Mouse (Mus musculus): ENCODE results near the gene Clstn1. TPM values are rescaled to one million over a fixed set of nuclear protein-coding genes. Genes with fewer than 3 reads are reported as not detected.

The Clstn1 gene
- total RNA-seq, 2 experiments from 2014 or later, result 23.6 to 28.3 TPM

DNA sequence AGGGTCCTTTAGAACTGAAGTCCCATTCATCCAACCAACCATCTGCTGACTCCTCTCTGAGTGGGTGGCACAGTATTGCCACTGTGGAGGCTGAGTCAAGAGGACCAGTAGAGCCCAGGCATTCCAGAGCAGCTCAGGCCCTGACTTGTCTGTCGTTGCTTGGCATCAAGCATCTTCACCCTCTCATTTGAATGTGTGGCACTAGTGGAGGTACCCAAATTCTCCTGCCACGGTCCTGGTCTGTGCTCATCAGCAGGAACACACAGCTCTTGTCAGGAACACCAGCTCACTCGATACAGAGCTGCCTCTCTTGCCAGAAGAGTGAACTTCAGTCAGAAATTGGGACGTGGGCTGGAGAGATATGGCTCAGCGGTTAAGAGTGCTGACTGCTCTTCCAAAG lies 37.4 kb downstream of the Clstn1 start:
- intact Hi-C loops (cut with DNase I), result no loop called here
- no peak for DNase-seq

DNA sequence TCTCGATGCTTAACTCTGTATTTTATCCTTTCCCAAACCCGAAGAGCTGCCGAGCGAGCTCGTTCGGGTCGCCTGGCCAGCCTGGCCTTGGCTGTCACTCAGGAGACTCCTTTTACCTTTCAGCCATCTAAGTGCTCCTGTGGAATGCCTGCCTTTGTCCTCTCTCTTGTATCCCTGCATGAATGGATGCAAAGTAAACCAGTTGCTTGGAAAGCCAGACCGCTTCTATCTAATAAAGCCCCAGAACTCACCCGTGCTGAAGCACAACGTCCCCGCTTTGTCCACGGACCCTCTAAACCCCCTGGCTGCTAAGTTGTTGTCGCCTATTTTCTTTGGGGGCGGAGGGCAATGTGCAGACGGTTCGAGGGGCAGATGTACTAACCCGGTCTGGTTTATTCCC lies 40.5 kb downstream of the Clstn1 start:
- no peak for DNase-seq
- intact Hi-C loops (cut with DNase I), result no loop called here

DNA sequence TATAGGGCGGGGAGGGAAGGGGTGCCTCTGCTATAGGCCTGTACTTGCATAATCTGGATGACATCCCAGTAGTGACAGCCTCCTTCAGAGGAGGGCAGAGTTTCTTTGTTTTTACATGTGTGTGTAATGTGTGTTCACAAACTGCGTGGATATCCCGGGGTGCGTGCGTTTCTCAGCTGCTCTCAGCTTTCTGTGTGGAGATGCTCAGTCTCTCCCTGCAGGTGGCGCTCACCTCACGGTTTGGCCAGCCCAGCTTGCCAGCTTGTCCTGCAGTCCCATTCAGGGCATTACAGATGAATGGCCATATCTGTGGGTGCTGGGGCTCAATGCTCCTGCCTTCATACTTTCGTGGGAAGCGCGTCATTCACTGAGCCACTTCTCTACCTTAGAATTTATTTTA lies 42.1 kb downstream of the Clstn1 start:
- intact Hi-C loops (cut with DNase I), result no loop called here
- DNase-seq, result peak in 1 of 2 experiments; percentile 48

DNA sequence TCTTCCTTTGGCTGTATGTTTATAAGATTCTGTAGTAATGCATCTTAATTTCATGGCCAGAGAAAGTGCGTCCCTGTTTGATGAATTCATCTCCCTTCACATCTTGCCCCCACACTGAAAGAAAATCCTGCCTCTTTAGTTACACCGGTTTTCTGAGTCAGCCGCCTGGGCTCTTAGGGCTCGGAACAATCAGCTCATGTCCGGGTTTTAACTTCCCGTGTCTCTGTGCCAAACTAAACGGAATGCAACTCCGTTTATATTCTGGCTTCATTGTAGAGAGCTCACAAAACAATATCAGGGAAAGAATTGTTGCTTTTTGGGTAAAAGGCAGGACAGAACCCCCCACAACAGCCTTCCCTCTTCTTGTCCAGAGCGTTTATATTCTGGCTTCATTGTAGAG lies 42.5 kb downstream of the Clstn1 start:
- DNase-seq, result no peak
- intact Hi-C loops (cut with DNase I), result no loop called here

DNA sequence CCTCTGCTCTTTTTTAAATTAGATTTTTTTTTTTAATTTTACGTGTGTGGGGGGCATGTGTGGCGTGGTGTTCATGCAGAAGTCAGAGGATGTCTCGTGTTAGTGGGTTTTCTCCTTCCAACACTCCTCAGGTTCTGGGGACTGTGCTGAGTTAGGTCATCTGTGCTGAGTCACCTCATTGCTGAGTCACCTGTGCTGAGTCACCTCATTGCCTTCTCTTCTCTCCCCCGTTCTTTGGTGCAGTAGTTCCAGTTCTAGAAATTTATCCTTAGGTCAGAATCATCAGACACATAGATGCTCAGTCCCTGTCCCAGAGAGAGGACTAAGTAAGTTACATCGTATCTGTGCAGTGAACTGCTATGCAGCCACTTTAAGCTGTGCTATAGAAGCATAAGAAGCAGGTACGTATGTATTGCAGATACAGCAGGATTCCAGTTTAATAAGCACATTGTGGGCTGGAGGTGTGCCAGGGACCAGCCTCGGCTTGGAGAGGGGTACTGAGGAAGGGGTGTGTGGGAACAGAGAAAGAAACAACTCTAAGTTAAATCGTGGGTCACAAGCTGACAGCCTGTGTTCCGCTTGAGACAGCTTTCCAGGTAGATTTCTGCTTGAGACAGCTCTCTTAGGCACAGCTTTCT lies 46.5 kb downstream of the Clstn1 start:
- intact Hi-C loops (cut with DNase I), result no loop called here

DNA sequence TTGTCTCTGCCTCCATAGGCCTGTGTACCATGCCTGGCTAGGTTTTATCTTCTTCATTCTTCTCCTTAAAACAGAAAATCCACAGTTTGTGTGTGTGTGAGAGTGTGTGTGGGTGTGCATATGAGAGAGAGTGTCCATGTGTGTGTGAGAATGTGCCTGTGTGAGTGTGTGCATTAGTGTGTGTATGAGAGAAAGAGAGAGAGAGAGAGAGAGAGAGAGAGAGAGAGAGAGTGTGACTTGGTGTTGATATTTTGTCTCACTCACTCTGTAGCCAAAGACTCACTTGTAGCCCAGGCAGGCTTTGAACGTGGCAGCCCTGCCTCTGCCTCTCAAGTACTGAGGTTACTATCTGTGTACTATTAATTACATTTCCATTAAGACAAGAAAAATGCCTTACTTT lies 47.9 kb downstream of the Clstn1 start:
- intact Hi-C loops (cut with DNase I), result no loop called here
- no peak for DNase-seq

More for the DNA sequence above, 46.5 kb downstream of the Clstn1 start:
- DNase-seq, result no peak

DNA sequence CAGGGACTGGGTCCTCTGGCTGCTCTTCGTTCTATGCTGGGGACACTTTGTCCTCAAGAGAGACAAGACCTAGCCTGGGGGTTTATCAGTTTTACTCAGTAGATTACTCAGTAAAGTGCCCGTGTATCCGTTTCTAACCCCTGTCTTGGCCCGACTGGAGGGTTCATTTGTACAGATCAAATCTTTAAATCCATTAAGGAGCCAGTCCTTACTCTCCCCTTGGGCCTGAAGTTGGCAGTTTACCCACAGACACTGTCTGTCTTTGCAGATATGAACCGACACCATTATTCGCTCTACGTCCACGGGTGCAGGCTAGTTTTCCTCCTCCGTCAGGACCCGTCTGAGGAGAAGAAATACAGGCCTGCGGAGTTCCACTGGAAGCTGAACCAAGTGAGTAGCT lies 48.7 kb downstream of the Clstn1 start:
- DNase-seq, result no peak
- intact Hi-C loops (cut with DNase I), result no loop called here

DNA sequence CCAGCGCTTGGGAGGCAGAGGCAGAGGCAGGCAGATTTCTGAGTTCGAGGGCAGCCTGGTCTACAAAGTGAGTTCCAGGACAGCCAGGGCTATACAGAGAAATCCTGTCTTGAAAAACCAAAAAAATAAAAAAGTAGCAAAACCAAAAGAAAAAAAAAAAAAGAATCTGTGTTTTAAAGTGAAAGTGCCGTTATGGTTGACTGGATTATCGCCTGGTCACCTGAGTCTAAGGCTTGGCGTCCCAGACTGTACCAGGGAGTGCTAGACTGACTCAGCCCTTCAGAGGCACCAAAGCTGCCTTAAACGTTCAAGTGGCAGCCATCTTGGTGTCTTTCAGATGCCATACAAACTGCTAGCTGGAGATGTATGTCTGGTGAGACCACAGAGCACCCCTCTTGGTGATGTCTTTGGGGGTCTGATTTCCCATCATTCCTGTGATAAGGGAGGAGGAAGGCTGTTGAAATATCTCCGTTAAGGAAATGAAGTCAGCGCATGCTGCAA lies 49.7 kb downstream of the Clstn1 start:
- intact Hi-C loops (cut with DNase I), result no loop called here
- no peak for DNase-seq

DNA sequence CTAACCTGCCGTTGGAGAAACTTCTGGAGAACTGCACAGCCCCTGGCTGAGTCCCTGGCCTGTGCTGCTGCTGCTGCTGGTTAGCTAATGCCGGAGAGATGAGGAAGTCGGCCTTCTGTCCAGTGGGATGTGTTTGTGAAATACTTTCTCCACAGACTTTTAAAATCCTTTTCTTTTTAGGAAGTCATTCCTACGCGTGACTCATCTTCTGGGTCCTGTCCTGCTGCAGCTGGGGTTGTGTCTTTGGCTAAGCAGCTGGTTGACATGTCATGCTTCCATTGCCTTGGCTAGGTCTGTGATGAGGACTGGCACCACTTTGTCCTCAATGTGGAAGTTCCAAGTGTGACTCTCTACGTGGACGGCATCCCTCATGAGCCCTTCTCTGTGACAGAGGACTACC lies 51.7 kb downstream of the Clstn1 start:
- no peak for DNase-seq
- intact Hi-C loops (cut with DNase I), result no loop called here

DNA sequence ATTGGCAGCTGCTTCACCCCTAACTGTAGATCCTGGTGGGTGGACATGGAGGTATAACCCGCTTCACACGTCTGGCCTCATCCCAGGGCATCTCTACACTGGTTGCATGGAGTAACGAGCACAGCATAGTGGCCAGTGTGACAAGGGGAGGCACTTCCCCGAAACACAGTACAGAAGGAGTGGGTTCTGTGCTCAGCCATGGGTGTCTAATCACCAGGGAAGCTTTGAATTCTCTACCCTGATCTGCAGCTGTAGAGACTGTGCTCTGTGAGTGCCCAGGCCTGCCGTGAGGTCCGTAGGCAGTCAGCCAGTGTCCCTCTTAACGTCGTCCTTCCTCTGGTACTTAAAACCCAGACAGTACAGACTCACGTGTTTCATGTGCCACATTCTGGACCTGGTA lies 54.6 kb downstream of the Clstn1 start:
- DNase-seq, result no peak
- intact Hi-C loops (cut with DNase I), result no loop called here

DNA sequence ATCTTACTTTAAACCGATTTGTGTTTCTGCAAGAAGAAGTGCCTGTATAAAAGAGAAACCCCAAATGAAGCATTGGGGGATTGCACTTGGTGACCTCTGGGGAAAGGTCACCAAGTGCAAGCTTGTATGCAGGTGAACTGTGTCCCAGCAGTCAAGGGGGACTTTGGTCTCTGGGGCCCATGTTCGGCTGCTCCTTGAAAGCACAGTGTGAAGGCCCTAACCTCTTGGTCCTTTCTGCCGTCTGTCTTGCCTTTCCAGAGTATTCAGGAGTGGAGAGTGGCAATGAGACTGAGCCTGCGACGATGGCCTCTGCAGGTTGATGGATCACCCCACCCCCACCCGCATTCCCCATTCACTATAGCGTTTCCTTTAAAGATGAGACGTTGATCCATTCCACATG lies 55.1 kb downstream of the Clstn1 start:
- no peak for DNase-seq
- intact Hi-C loops (cut with DNase I), result no loop called here

DNA sequence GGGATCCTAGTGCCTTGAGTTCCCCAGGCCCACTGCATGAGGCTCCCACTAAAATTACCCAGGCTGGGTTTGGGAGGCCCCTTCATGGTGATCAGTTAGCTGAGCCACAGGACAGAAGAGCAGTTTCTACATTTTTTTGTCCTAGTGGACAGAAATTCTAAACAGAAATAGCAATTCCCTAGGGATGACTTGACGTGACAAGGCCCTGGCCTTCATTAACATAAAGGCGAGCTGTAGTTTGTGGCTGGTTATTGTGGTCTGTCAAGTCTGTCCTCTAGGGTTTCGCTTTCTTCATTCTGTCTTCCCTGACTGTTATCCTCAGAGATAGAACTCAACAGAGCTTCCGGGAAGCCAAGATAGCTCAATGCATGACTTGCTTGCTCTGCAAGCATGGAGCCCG lies 55.7 kb downstream of the Clstn1 start:
- no peak for DNase-seq
- intact Hi-C loops (cut with DNase I), result no loop called here

DNA sequence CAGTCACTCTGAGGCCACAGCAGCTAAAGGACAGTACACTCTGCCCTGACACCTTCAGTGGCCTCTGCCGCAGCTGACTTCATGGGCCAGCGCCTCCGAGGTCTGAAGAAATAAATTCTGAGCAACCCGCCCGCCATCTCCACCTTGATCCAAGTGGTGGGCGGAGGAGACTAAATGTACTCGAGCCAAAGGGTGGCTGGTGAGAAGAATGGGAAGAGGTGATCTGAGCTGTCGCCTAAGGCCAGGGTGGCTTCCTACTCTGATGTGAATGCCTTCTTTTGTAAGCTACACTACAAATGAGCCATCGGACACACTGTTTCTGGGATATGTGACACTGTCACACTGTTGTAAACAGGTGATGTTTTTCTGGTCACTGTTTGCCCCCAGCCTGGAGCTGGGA lies 59.5 kb downstream of the Clstn1 start:
- DNase-seq, result no peak
- intact Hi-C loops (cut with DNase I), result no loop called here

DNA sequence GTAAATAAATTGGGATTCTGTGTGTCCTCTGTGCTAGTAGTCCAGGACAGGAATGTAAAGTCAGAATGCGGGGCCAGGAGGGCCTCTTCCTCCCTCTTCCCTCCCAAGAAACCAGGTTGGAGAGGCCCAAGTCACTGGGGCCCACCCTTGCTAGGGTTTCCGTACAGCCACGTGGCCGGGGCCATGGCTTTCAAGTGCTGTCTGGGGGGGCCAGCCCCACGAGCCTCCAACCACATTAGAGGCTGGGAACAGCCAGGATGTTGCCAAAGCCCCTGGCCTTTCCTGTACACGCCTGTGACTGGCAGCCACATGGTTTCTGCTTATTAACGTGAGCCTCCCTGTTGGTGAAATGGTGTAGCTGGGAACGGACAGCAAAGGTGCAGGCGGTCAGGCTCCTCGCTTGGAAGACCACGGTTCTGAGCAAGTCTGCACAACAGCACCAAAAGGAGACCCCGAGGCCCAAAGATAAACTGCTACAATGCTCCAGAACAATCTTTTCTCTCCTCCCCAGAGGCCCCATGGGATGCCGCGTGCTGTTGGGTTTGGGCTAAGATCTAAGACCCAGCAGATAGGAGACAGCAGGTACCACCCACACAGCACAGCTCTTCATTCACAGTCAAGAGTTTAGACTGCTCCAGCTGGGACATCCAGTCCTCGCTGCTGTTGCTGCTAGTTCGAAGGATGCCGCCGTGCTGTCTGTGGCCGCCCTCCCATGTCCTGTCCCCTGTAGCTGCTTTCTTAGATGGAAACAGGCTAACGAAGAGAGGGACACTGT lies 62.0 kb downstream of the Clstn1 start:
- intact Hi-C loops (cut with DNase I), result no loop called here
- no peak for DNase-seq

DNA sequence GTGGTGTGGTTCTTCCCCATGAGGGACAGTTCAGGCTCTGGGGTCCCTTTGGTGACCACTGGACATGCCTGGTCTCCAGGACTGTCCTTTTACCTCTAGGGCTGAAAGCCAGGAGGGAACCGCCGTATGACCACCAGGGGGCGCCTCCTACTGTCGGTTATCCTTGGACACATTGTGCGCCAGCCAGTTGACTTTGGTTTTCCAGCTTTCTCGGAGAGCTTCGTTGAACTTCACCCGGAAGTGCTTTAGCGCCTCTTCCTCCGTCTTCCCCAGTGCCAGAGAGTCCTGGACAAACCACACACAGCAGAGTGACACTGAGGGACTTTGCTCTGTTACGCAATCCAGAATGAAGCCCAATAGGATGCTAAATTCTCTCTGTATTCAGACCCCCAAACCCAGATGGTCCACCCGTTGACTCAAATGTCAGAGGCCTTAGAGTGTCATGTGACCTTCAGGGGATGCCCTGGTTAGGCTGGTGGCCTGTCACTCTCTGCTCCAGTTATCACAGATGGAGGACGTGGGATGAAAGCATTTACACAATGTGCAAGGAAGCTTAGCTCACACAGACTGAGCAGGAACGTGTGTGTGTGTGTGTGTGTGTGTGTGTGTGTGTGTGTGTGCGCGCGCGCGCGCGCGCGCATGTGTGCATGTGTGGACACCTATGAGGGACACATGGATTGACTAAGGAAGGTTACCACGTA lies 64.4 kb downstream of the Clstn1 start:
- intact Hi-C loops (cut with DNase I), result loop anchor here (1.0 kb wide), 1 partner anchor 62 kb away; no protein-coding TSS in a partner anchor
- DNase-seq, result peak; percentile 69 to 72

DNA sequence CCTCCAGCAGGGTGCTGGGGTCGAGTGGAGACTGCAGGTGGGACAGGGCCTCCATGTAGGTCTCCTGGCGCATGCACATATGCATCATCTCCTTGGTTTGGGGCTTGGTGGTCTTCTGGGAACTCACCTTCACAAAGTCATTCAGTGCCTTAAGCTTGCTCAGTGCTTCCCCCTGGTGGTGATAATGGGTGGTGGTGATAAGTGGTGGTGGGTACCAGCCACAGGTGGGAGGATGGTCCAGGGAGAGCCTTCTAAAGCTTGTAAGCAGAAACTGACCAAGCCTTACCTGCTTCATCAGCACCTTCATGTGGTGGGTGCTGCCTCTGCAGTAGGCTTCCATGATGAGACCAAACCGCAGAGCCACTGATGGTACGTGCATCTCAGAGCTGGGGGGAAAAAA lies 68.0 kb downstream of the Clstn1 start:
- peak in 1 of 2 experiments; percentile 15 for DNase-seq
- intact Hi-C loops (cut with DNase I), result no loop called here

DNA sequence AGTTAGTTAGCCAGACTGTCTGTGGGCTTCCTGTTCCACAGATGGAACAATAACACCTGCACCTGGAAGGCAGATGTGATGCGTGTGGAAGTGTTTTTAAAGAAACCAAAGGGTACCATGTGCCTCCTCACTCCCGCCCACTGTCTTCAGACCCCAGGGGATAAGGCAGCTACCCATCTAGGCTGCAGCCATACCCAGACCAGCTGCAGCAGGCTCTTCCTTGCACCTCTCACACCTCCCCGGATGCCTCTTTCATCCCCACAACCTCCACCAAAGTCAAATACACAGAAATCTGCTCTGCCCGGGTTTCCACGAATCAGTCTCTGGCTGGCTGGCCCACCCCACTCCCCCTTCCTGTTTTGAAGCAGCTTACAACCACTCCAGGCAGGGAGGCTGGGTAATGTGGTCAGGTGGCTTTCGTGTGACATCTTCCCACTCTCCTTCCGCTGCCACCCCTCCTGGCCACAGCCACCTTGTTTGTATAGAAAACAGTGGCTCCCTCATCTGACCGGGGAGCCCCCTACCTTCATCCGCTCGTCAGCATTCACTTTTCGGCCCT lies 71.7 kb downstream of the Clstn1 start:
- intact Hi-C loops (cut with DNase I), result no loop called here
- DNase-seq, result no peak

DNA sequence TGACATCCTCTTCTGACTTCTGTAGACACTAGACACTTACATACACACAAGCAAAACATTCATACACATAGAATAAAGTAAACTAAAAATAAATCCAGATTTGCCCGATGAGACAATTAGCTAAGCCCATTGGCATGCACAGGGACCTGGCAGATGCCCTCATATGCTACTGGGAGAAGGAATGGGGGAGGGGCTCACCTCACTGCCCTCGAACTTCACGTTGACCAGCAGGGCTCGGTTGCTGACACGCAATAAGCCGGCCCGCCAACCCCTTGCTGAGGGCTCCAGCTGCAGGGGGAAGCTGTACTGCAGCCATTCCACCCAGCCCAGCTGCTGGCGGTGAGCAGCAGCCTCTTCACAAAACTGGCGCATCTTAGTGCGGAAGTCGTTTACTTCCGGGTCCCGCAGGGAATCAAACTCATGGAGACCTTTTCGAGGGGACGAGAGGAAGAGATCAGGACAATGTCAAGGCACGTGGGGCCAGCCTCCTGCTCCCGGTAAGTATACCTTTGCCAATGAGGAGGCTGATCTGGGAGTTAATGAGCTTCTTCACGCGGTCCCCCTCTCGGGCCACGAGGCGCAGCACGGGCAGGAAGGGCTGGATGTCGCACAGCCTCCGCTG lies 73.3 kb downstream of the Clstn1 start:
- DNase-seq, result no peak
- intact Hi-C loops (cut with DNase I), result no loop called here

DNA sequence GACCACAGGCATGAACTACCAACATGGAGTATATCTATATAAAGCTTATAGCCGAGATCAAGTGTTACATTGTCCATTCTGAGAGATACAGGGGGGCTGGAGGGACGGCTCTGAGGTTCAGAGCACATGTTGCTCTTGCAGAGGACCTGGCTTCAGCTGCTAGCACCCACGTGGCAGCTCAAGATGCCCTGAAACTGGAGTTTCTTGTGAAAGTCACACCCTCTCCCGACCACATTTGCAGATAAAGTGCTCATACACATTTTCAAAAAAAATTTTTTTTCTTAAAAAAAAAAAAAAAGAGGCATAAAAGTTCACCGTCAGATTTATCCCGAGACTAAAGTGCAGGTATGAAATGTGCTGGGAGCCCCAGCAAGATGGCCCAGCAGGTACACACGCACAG lies 74.3 kb downstream of the Clstn1 start:
- intact Hi-C loops (cut with DNase I), result no loop called here
- DNase-seq, result no peak

DNA sequence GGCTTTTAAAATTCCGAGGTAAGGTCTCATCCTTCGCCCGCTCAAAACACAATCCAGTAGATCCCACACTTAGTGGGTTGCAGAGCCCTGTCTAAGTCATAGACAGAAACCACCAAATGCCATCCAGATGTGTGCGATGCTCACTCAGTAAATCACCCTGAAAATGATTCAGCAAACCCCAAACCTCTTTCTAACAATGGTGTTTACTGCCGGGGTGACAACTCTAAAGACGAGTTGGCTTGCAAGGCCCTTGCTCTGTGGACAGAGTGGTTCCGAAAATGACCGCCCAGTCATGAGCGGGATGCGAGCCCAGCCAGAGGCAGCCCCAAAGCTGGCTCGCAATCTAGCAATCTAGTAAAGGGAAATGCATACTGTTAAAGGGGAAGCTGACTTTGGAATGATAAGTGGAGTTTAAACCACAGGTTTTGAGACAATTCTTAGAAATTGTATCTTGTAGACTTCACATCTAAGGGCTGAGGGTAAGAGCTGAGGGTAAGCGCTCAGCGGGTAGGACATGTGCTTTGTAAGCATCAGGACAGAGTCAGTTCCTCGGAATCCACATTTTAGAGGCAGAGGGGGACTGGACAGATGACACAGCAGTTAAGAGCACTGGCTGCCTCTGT lies 75.8 kb downstream of the Clstn1 start:
- no peak for DNase-seq
- intact Hi-C loops (cut with DNase I), result no loop called here

Data from gastrocnemius, postnatal 36 days (tissue).